Mouse (Mus musculus): Measurements from ENCODE around the gene Cep19.

Gene Cep19

DNA sequence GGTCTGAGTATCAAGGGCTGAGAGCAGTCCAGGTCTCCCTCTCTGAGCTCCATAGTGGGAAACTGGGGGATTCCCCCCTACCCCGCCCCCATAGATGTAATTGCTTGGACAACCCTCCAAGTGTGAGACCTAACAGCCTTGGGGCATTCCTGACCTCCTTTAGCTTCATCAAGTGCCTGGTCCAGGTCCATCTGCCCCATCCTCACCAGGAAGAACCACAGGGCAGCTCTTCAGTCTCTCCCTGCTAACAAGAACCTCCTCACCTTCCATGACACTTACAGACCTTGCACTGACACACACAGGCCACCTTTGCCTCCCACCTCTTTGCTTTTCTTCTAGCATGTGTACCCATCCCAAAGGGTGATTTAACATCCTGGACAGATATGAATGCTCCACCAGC lies 54.4 kb downstream of the Cep19 start:
- DNase-seq: no peak

DNA sequence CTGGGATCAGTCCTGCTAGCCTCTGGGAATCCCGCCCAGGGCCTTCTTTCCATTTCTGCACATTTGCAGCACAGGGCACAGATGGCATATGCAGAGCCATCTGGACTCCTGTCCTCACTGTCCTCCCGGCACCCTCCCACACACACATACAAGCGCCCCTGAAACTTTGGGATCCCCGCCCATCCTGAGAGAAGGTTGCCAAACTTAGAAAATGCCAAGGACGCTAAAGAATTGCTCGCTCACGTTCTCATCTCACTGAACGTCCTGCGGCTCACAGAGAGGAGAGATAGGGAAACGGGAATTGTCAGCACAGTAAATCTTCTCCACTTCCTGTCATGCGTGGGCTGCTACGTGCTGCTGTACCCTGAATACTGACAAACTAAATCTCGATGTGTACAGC lies 54.8 kb downstream of the Cep19 start:
- no peak for DNase-seq

DNA sequence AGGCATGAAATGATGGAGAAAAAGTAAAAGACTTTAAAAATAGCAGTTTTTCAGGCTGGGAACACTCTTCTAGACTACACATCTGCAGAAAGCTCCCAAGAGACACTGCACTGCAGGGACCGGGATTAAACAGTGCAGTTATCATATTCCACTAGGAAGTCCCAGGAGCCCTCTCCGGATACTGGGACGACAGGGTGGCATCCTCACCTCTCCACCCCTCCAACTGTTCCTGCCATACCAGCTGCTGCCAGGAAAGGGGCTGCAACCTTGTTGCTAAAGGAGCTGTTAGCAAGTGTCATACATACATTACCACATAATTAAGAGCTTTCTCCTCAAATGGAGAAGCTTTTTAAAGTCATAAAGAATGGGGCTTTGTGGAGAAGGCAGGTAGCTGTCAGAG lies 57.1 kb downstream of the Cep19 start:
- DNase-seq: no peak

DNA sequence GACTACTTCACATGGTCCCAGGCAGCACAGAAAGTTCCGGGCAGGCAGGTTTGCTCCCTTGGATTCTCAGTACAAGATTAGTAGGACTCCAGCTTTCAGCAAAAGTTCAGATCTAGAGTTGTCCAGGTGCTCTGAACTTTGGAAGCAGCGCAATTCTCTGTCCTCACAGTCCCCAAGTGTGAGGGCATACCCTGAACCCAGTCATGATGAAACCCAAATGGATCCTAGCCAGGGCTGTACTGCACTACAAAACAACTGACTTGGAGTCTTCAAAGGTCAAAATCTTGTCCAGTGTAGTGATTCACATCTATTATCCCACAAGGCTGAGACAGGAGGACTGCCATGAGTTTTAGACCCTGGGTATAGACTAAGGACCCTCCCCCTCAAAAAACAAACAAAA lies 57.8 kb downstream of the Cep19 start:
- no peak for DNase-seq
